Mouse (Mus musculus) embryonic fibroblast, embryonic 13.5 days (primary cell): Measurements from ENCODE around the gene Fkbp5.

ENCODE experiments used
- CTCF ChIP-seq: IDR thresholded peaks from 2 replicates; pipeline ENCODE4 v1.5.1; 2011; ENCODE audit warnings: mild to moderate bottlenecking, control low read depth, low read length, moderate library complexity, borderline replicate concordance; ENCODE audit not compliant: insufficient read depth
- POLR2A ChIP-seq: IDR thresholded peaks from 2 replicates; pipeline ENCODE4 v1.6.1; 2011; ENCODE audit warnings: low read depth, mild to moderate bottlenecking, control low read depth, low read length, moderate library complexity

DNA sequence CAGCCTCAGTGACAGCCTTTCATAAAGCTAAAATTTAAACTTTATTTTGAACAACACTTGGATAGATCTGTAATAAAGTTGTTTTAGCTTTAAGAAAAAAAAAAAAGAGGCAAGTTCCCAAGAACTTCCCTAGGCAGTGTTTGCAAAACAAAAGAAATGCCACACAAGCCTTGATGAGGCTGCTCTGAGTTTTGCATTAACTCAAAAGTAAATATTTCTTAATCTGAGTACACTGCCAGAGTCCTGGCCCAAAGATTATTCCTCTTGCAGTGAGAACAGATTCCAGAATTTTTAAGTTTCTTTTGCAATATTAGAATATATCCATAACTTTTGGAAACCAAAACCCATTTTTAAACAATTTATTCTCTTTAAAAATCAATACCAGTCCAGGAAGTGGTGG lies 47.9 kb upstream of the Fkbp5 start:
- TF ChIP-seq CTCF (no peak), POLR2A (no peak)
